Mouse (Mus musculus) heart, adult 2 months (tissue): ENCODE measurements around the gene Clip2.

Experiments
- CTCF ChIP-seq: fragments of 200-600 bp; IDR thresholded peaks from 2 replicates; pipeline ENCODE4 v1.8.1; 2022; ENCODE audit warnings: antibody characterized with exemption, mild to moderate bottlenecking, moderate library complexity
- EP300 ChIP-seq: fragments of 200-500 bp; IDR thresholded peaks from 2 replicates; pipeline ENCODE4 v1.6.1; 2011; ENCODE audit warnings: low read depth, low read length, control low read depth; ENCODE audit not compliant: insufficient read depth

DNA sequence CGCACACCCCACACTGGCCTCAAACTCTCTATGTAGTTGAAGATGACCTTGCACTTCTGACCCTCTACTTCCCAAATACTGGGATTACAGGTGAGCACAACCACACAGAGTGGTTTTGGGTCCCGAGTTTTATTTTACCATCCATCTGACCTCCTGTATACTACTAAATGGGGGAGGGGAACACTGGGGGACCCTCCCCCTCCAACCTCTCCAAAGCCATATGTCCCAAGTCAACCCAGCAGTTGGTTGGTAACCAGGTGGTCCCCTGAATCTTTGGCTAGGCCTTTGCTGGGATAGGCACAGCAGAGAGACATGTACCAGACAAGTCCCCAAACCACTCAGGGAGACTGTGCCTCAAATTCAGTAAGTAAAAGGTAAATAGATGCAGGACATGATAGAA is 94.9 kb downstream of the Clip2 start:
- no peak for TF ChIP-seq EP300
- no peak for TF ChIP-seq CTCF
